Mouse (Mus musculus): ENCODE results near the gene Hapln1. TPM values are rescaled to one million over a fixed set of nuclear protein-coding genes. Genes with fewer than 3 reads are reported as not detected.

The Hapln1 gene
- polyA plus RNA-seq, 1 experiment from 2014 or later = 0.26 TPM

GRCm38 (mm10) chr13:89549507-89549906 is 9.9 kb downstream of the Hapln1 start:
- H3K9ac ChIP-seq (replicated peaks) = no peak overlapping the region
- H3K4me3 ChIP-seq (ENCODE audit: low read depth, low read length) = no peak overlapping the region
- no peaks in the 10 kb centered on the region for H3K9me3 ChIP-seq (ENCODE audit: low read length)
- no peak overlapping the region for H3K4me2 ChIP-seq (ENCODE audit: low read depth, low read length)
- ATAC-seq = no peak
- H3K36me3 ChIP-seq (replicated peaks; ENCODE audit: insufficient read depth, low read length) = no peaks in the 10 kb centered on the region
- no peak for DNase-seq
- WGBS (ENCODE audit: insufficient replicate concordance) = 51% methylated on average over 3 of the region's 4 CpGs
- no peaks in the 10 kb centered on the region for H3K4me1 ChIP-seq (ENCODE audit: insufficient read depth)
- TF ChIP-seq EP300 (IDR thresholded peaks at IDR 0.05; ENCODE audit: low read depth) = no peak
- TF ChIP-seq CTCF (IDR thresholded peaks at IDR 0.05; ENCODE audit: low read depth) = no peak
- H3K27me3 ChIP-seq (ENCODE audit: insufficient read depth, low read length) = no peaks in the 10 kb centered on the region
- H3K27ac ChIP-seq (ENCODE audit: low read depth) = no peak overlapping the region

DNA sequence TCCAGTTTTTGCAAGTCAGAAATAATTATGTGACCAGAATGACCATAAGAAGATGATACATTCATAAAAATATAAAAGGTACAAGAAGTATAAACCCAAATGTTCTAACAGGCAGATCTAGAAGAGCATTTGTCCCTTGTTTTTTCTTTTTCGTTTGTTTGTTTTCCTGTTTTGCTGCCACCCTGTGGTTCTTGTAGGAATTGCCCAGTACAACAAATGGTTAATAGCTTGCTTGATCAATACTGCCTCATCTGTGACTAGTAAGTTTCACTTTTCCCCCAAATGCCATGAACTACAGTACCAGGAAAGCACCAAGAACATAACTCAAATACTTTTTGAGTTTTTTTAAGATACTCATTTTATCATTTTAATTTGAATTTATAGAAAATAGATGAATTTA is 11.9 kb downstream of the Hapln1 start:
- ATAC-seq (no peak), DNase-seq (no peak)
- TF ChIP-seq CTCF (IDR thresholded peaks at IDR 0.05; ENCODE audit: low read depth) (peak; percentile 67), EP300 (IDR thresholded peaks at IDR 0.05; ENCODE audit: low read depth) (no peak)
- Histone ChIP-seq H3K27me3 (ENCODE audit: insufficient read depth, low read length) (no peaks in the 10 kb centered on the region), H3K9ac (replicated peaks) (no peak overlapping the region), H3K27ac (ENCODE audit: low read depth) (no peak overlapping the region), H3K9me3 (ENCODE audit: low read length) (no peaks in the 10 kb centered on the region), H3K4me3 (ENCODE audit: low read depth, low read length) (no peak overlapping the region), H3K4me2 (ENCODE audit: low read depth, low read length) (no peak overlapping the region), H3K4me1 (ENCODE audit: insufficient read depth) (no peaks in the 10 kb centered on the region), H3K36me3 (replicated peaks; ENCODE audit: insufficient read depth, low read length) (no peaks in the 10 kb centered on the region)
- WGBS (ENCODE audit: insufficient replicate concordance) = 5% methylated on average over 1 of the region's 1 CpGs

- 79% methylated on average over 5 of the region's 5 CpGs for WGBS (ENCODE audit: insufficient replicate concordance)
- H3K27ac ChIP-seq (ENCODE audit: low read depth) = no peak overlapping the region
- ATAC-seq (no peak), DNase-seq (no peak)
- no peak overlapping the region for H3K4me2 ChIP-seq (ENCODE audit: low read depth, low read length)
- H3K4me1 ChIP-seq (ENCODE audit: insufficient read depth) = peaks cover 2% of the 10 kb centered on the region; the same call in 1 of the 2 replicates
- H3K9me3 ChIP-seq (ENCODE audit: low read length) = no peaks in the 10 kb centered on the region
- TF ChIP-seq CTCF (IDR thresholded peaks at IDR 0.05; ENCODE audit: low read depth) (no peak), EP300 (IDR thresholded peaks at IDR 0.05; ENCODE audit: low read depth) (no peak)
- no peaks in the 10 kb centered on the region for H3K27me3 ChIP-seq (ENCODE audit: insufficient read depth, low read length)
- H3K4me3 ChIP-seq (ENCODE audit: low read depth, low read length) = no peak overlapping the region
- no peaks in the 10 kb centered on the region for H3K36me3 ChIP-seq (replicated peaks; ENCODE audit: insufficient read depth, low read length)
- H3K9ac ChIP-seq (replicated peaks) = no peak overlapping the region
Observed at GRCm38 (mm10) chr13:89564518-89564917, 24.9 kb downstream of the Hapln1 start.

GRCm38 (mm10) chr13:89566300-89566699 is 26.7 kb downstream of the Hapln1 start:
- no peak for TF ChIP-seq EP300 (IDR thresholded peaks at IDR 0.05; ENCODE audit: low read depth)
- TF ChIP-seq CTCF (IDR thresholded peaks at IDR 0.05; ENCODE audit: low read depth) = no peak
- Histone ChIP-seq H3K27me3 (ENCODE audit: insufficient read depth, low read length) (no peaks in the 10 kb centered on the region), H3K4me2 (ENCODE audit: low read depth, low read length) (no peak overlapping the region), H3K27ac (ENCODE audit: low read depth) (no peak overlapping the region), H3K9me3 (ENCODE audit: low read length) (no peaks in the 10 kb centered on the region), H3K4me1 (ENCODE audit: insufficient read depth) (peaks cover 2% of the 10 kb centered on the region; the same call in 1 of the 2 replicates), H3K9ac (replicated peaks) (no peak overlapping the region), H3K36me3 (replicated peaks; ENCODE audit: insufficient read depth, low read length) (no peaks in the 10 kb centered on the region), H3K4me3 (ENCODE audit: low read depth, low read length) (no peak overlapping the region)
- WGBS (ENCODE audit: insufficient replicate concordance) = 50% methylated on average over 4 of the region's 4 CpGs
- DNase-seq (no peak), ATAC-seq (peak; percentile 90)

DNA sequence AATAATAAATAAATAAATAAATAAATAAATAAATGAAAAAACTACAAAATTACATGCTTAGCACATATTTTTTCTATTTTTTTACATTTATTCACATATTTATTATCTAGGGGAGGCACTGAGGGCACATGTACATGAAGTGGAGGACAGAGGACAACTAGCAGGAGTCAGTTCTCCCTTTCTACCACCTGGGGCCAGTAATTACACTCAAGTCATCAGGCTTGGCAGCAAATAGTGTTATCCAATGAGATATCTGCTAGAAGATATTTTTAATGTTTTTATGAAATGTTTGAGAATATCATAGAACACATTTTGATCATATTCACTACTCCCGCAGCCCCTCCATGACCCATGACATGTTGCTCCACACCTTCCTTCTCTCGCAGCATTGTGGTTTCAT is 39.5 kb downstream of the Hapln1 start:
- Histone ChIP-seq H3K27me3 (ENCODE audit: insufficient read depth, low read length) (no peaks in the 10 kb centered on the region), H3K4me1 (ENCODE audit: insufficient read depth) (no peaks in the 10 kb centered on the region), H3K4me2 (ENCODE audit: low read depth, low read length) (no peak overlapping the region), H3K27ac (ENCODE audit: low read depth) (no peak overlapping the region), H3K9me3 (ENCODE audit: low read length) (no peaks in the 10 kb centered on the region), H3K36me3 (replicated peaks; ENCODE audit: insufficient read depth, low read length) (no peaks in the 10 kb centered on the region), H3K4me3 (ENCODE audit: low read depth, low read length) (no peak overlapping the region), H3K9ac (replicated peaks) (no peak overlapping the region)
- TF ChIP-seq CTCF (IDR thresholded peaks at IDR 0.05; ENCODE audit: low read depth) (no peak), EP300 (IDR thresholded peaks at IDR 0.05; ENCODE audit: low read depth) (no peak)
- 86% methylated on average over 2 of the region's 2 CpGs for WGBS (ENCODE audit: insufficient replicate concordance)
- DNase-seq (no peak), ATAC-seq (no peak)

DNA sequence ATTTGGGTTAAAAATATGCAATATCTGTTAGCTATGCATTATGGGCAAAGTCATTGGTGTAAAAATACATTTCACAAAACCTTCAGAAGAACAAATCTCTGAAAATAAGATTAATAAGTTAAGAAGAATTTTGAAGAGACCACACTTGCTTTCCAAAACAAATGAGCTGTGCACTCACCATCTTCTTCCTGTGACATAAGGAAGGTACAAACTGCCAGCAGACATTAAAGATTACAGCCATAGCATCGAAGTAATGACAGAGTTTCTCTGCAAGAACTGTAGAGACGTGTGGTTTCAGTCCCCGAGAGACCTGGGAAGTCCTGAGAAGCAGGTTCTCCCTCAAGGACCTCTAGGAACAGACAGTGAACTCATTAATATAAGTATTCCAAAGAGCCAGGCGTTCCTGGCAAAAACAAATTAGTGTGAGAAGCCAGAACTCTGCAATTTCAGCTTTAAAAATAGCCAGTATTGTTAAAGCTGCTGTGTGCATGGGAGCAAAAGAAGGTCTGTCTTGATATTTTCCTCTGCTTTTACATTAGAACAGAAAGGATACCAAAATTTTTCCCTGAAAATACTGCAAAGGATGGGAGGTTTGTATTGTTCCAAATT is 43.6 kb downstream of the Hapln1 start:
- DNase-seq = no peak
- H3K4me1 ChIP-seq (ENCODE audit: insufficient read depth) = no peaks in the 10 kb centered on the region
- 68% methylated on average over 4 of the region's 4 CpGs for WGBS (ENCODE audit: insufficient replicate concordance)

More for the DNA sequence above, 43.6 kb downstream of the Hapln1 start:
- Histone ChIP-seq H3K4me2 (ENCODE audit: low read depth, low read length) (no peak overlapping the region), H3K9ac (replicated peaks) (no peak overlapping the region), H3K36me3 (replicated peaks; ENCODE audit: insufficient read depth, low read length) (no peaks in the 10 kb centered on the region), H3K27me3 (ENCODE audit: insufficient read depth, low read length) (no peaks in the 10 kb centered on the region), H3K9me3 (ENCODE audit: low read length) (no peaks in the 10 kb centered on the region), H3K4me3 (ENCODE audit: low read depth, low read length) (no peak overlapping the region), H3K27ac (ENCODE audit: low read depth) (no peak overlapping the region)
- TF ChIP-seq EP300 (IDR thresholded peaks at IDR 0.05; ENCODE audit: low read depth) (no peak), CTCF (IDR thresholded peaks at IDR 0.05; ENCODE audit: low read depth) (no peak)
- no peak for ATAC-seq
